Mouse (Mus musculus): ENCODE data around the gene Arhgap44. TPM values are rescaled to one million over a fixed set of nuclear protein-coding genes. Genes with fewer than 3 reads are reported as not detected.

Gene Arhgap44
- polyA plus RNA-seq, 1 experiment from 2014 or later: 13.1 TPM

DNA sequence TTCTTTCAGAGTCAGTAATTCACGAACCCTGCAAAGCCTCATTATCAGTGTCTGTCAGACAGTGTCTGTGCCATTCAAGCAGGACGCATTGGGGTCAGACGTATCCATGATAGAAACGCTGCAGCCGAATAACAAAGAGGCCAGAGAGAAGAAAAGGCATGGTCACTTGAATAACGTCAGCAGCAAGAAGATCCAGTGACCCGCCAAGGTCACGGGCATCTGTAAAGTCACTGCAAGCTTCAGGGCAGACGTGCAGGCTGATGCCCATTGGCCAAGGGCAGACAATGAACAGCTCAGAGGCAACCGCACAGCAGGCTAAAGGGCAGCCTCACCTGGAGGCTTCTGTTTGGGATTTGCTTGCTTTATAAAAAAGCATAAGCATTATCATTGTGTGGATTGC, 52.7 kb downstream of the Arhgap44 start:
- in situ Hi-C loops (cut with MboI; ENCODE audit: low pct_unique_long_range_greater_than_20kb): no loop called here
- no peak for DNase-seq (ENCODE audit: low read depth, low spot score)
- POLR2A ChIA-PET: interaction anchor here (0.6 kb wide), 2 partner anchors 16 to 683 kb away, joined by 3 to 6 read pairs; no protein-coding TSS in a partner anchor
- TF ChIP-seq CTCF (IDR thresholded peaks at IDR 0.05): no peak
- no peak for ATAC-seq
- no peaks in the 10 kb centered on the region for H3K27me3 ChIP-seq
- CTCF ChIA-PET: no interaction called here

DNA sequence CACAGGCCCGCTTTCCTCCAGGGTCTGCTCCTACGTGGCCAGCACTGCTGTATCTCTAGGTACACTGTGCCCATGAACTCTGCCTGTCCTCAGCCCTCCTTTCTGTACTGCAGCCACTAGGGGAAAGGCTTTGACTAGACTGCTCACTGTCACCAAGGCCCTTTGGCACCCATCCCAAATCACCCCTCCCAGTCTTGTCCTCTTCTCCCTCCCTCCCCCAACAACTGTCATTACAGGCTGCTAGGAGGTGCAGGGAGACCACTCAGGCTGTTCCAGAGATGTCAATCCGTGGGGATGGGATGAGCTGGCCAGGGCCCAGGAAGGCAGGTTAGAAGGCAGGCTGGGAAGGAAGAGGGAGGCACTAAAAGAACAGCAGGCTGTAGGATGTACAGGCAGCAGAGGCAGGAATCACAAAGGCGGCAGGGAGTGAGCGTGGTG, 55.0 kb downstream of the Arhgap44 start:
- POLR2A ChIA-PET: no interaction called here
- in situ Hi-C loops (cut with MboI; ENCODE audit: low pct_unique_long_range_greater_than_20kb): no loop called here
- H3K27me3 ChIP-seq: no peaks in the 10 kb centered on the region
- no peak for DNase-seq (ENCODE audit: low read depth, low spot score)
- CTCF ChIA-PET: no interaction called here
- ATAC-seq: no peak
- TF ChIP-seq CTCF (IDR thresholded peaks at IDR 0.05): no peak

DNA sequence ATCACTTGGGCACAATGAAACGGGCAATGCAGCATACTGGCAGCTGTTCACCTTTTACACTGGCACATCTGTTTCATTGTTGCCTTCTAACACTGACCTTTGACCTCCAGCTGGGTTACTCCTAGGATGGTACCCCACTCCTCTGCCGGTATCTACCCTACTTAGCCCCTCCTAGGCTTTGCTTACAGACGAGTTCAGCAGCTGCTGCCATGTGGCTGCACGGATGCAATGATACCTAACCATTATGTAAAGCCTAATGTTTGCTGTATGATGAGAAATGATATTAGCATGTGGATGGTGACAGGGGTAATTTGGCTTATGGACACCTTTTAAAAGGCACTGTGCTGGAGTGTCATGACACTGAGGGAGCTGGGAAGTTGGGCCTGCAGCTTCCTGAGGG, 55.6 kb downstream of the Arhgap44 start:
- DNase-seq (ENCODE audit: low read depth, low spot score) (no peak), ATAC-seq (no peak)
- POLR2A ChIA-PET: no interaction called here
- CTCF ChIA-PET: no interaction called here
- no peak for TF ChIP-seq CTCF (IDR thresholded peaks at IDR 0.05)
- no peaks in the 10 kb centered on the region for H3K27me3 ChIP-seq
- in situ Hi-C loops (cut with MboI; ENCODE audit: low pct_unique_long_range_greater_than_20kb): no loop called here

DNA sequence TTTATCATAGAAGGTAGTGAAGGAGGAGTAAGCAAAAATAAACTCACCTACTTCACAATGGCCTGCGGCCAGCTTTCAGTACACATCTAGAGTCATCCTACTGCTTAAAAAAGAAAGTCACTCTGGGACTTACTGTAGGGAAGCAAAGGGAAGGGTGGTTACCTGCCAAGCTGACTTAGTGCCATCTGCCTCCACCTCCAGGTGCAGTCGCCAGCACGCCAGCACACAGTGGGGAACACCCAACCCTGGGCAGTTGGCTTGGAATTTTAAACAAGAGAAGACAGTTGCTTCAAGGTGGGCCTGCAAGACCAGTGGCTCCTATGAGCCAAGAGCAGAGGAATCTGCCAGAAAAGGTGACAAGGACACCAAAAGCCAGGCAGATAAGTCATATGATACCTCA, 58.7 kb downstream of the Arhgap44 start:
- in situ Hi-C loops (cut with MboI; ENCODE audit: low pct_unique_long_range_greater_than_20kb): no loop called here

DNA sequence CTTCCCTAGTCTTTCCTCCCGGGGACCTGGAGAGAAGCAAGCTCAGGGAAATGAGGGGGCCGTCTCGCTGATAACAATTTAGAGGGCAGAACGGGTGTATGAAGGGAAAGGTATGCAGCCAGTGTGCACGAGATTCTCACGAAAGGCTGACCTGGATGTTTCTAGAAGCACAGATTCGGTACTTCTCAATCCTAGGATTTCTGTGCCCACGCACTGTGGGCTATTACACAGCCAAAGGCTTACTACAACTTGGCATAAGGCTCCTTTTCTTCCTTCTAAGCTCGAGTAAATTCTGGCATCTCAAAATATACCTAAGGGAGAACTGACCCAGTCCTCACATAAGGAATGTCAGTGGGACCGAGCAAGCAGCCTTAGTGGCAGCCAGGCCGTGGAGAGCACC, 61.6 kb downstream of the Arhgap44 start:
- in situ Hi-C loops (cut with MboI; ENCODE audit: low pct_unique_long_range_greater_than_20kb): no loop called here
- ATAC-seq: no peak
- no peak for DNase-seq (ENCODE audit: low read depth, low spot score)
- TF ChIP-seq CTCF (IDR thresholded peaks at IDR 0.05): no peak
- CTCF ChIA-PET: interaction anchor here (1.3 to 1.4 kb wide), 2 partner anchors 11 to 12 kb away, joined by 3 read pairs; no protein-coding TSS in a partner anchor
- POLR2A ChIA-PET: no interaction called here
- H3K27me3 ChIP-seq: no peaks in the 10 kb centered on the region

More for the DNA sequence above, 58.7 kb downstream of the Arhgap44 start:
- DNase-seq (ENCODE audit: low read depth, low spot score) (no peak), ATAC-seq (no peak)
- TF ChIP-seq CTCF (IDR thresholded peaks at IDR 0.05): no peak
- ChIA-PET CTCF (no interaction called here), POLR2A (no interaction called here)
- no peaks in the 10 kb centered on the region for H3K27me3 ChIP-seq

DNA sequence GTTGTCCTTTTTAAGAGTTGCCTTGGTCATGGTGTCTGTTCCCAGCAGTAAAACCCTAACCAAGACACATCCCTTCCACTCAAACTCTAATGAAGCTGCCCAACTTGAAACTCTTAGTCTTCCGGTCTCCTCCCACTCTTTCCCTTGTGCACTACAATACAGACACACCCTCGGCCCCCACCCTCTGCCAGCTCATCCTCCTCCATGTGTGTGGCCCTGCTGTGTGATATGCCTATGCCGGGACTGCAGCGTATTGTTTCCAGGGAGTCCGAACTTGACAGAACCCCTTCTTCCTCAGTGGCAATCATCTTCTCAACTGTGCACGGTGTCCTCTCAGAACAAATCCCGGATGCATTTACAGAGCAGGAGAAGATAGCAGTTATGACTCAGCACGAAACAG, 62.7 kb downstream of the Arhgap44 start:
- in situ Hi-C loops (cut with MboI; ENCODE audit: low pct_unique_long_range_greater_than_20kb): no loop called here
- ATAC-seq (no peak), DNase-seq (ENCODE audit: low read depth, low spot score) (no peak)
- ChIA-PET POLR2A (no interaction called here), CTCF (no interaction called here)
- TF ChIP-seq CTCF (IDR thresholded peaks at IDR 0.05): no peak
- H3K27me3 ChIP-seq: no peaks in the 10 kb centered on the region

DNA sequence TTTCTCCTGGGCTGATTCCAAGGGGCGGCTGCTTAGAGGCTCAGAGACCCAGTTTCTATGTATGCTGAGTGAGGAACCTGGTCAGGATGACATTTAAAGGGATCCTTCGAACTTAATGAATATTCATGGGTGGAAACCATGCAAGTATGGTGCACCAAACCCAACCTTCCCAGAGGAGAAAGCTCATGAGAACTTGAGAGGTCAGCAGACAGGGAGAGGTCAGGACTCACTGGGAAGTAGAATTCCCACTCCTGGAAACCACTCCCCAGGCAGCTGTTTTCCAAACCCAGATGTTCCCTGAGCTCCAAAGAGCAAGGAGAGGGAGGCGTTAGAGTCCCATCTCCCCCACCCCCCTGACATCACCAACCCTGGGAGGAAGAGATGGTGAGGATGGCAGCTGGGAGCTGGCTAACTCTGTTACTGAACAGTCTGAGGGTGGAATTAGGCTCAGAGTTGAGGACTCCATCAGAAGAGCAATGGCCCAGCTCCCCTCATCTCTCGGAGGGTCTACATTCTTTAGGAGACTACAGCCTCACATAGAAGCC, 65.2 kb downstream of the Arhgap44 start:
- no peaks in the 10 kb centered on the region for H3K27me3 ChIP-seq
- ChIA-PET CTCF (no interaction called here), POLR2A (no interaction called here)
- no peak for DNase-seq (ENCODE audit: low read depth, low spot score)
- no peak for TF ChIP-seq CTCF (IDR thresholded peaks at IDR 0.05)
- in situ Hi-C loops (cut with MboI; ENCODE audit: low pct_unique_long_range_greater_than_20kb): no loop called here
- no peak for ATAC-seq

DNA sequence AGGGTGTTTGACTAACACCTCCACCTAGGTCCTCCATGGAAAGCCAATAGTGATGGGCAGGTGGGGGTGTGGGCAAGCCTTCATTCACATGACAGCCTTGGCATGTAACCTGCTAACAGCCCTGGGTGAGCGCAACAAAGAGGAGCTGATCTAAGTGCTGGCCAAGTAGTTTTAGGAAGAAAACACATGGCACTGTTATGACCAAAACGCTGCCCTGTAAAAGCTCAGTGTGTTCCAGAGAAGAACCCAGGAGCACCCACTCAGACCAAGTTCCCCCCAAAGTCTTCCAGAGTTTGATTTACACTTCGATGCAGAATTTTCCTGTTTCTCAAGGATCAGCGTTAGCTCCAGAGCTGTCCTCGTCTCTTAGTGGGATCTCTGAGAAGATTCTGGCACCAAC, 65.9 kb downstream of the Arhgap44 start:
- in situ Hi-C loops (cut with MboI; ENCODE audit: low pct_unique_long_range_greater_than_20kb): no loop called here
- ATAC-seq: no peak
- ChIA-PET CTCF (no interaction called here), POLR2A (no interaction called here)
- DNase-seq (ENCODE audit: low read depth, low spot score): no peak
- no peak for TF ChIP-seq CTCF (IDR thresholded peaks at IDR 0.05)
- H3K27me3 ChIP-seq: no peaks in the 10 kb centered on the region

DNA sequence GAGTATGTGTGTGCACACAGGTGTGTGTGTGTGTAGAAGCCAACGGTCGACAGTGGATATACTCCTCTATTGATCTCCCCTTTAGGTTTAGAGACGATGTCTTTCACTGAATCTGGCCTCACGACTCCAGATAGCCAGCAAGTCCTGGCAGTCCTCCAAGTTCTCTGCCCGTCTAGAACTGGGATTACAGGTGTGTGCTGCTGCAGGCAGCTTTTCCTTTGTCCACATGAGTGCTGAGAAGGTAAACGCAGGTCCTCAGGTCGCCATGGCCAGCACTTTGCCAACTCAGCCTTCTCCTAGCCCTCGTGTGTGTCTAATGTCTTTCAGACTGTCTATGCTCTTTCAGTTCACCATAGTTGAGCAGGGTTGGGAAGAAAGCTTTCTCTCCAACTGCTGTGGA, 69.9 kb downstream of the Arhgap44 start:
- ChIA-PET CTCF (no interaction called here), POLR2A (no interaction called here)
- no peak for DNase-seq (ENCODE audit: low read depth, low spot score)
- H3K27me3 ChIP-seq: no peaks in the 10 kb centered on the region
- ATAC-seq: no peak
- TF ChIP-seq CTCF (IDR thresholded peaks at IDR 0.05): no peak
- in situ Hi-C loops (cut with MboI; ENCODE audit: low pct_unique_long_range_greater_than_20kb): no loop called here

DNA sequence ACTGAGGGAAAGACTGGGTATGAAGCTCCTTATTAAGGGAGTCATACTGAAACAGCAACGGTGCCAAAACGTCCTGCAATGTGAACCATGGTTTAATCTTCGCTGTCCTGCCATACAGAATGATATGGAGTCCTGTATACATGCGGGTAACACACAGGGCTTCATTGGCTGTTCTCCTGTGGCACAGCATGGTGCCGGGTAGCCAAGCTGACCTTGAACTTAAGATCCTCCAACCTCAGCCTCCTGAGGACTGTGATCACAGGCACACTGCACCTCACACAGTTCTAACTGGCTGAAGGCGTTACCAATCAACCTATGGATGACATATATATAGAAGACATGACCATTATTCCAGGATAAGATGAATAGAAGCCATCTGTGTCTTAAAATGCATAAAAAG, 72.4 kb downstream of the Arhgap44 start:
- CTCF ChIA-PET: interaction anchor here (0.8 to 2.3 kb wide), 4 partner anchors 12 to 24 kb away, joined by 3 to 5 read pairs (median 3); no protein-coding TSS in a partner anchor
- in situ Hi-C loops (cut with MboI; ENCODE audit: low pct_unique_long_range_greater_than_20kb): no loop called here
- TF ChIP-seq CTCF (IDR thresholded peaks at IDR 0.05): no peak
- no peaks in the 10 kb centered on the region for H3K27me3 ChIP-seq
- ATAC-seq (no peak), DNase-seq (ENCODE audit: low read depth, low spot score) (no peak)
- POLR2A ChIA-PET: no interaction called here

DNA sequence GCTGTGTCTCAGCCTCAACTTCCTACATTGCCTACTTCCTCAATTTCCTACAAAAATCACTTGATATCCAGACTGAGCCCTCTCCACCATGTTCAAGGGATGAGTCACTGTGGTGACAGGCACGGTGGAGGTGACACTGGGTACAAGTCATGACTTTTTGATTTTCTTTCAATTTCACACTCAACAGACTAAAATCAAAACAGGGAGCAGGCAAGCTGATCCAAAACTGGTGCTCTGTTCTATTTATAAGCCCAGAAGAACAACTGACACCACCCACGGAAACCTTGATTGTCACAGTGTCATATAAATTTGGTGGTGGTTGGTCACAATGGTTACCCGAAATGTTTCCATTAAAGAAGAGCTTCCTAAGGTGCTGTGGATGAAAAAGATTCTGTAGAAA, 72.8 kb downstream of the Arhgap44 start:
- ATAC-seq: no peak
- no peak for TF ChIP-seq CTCF (IDR thresholded peaks at IDR 0.05)
- ChIA-PET POLR2A (no interaction called here), CTCF (interaction anchor here (0.8 to 2.3 kb wide), 5 partner anchors 11 to 24 kb away, joined by 3 to 5 read pairs (median 3); no protein-coding TSS in a partner anchor)
- no peak for DNase-seq (ENCODE audit: low read depth, low spot score)
- no peaks in the 10 kb centered on the region for H3K27me3 ChIP-seq
- in situ Hi-C loops (cut with MboI; ENCODE audit: low pct_unique_long_range_greater_than_20kb): no loop called here

DNA sequence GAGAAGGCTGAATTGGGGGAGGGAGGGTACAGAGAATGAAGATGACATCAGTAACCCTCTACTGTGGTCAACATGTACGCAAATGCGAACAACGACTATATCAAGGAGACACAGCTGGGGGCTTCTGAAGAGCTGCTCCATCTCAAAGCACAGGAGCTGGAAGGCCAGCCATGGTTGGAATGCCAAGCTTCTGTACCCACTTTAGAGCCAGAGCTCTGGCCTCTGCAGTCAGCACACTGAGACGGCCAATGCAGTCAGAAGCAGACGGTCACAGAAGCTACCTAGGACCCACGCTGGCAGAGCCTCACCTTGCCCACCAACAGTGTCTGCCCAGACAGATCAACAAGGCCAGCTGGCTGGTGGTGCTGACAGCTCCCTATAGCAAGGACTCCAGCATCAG, 73.5 kb downstream of the Arhgap44 start:
- no peak for DNase-seq (ENCODE audit: low read depth, low spot score)
- no peaks in the 10 kb centered on the region for H3K27me3 ChIP-seq
- ATAC-seq: no peak
- in situ Hi-C loops (cut with MboI; ENCODE audit: low pct_unique_long_range_greater_than_20kb): no loop called here
- ChIA-PET POLR2A (no interaction called here), CTCF (interaction anchor here (1.1 to 2.3 kb wide), 5 partner anchors 12 to 43 kb away, joined by 3 to 5 read pairs (median 3); no protein-coding TSS in a partner anchor)
- TF ChIP-seq CTCF (IDR thresholded peaks at IDR 0.05): no peak

All from Patski (cell line).